Mouse (Mus musculus) heart, embryonic 10.5 days (tissue): ENCODE results near the gene Kmt5a. TPM values are rescaled to one million over a fixed set of nuclear protein-coding genes. Genes with fewer than 3 reads are reported as not detected.

Source experiments
- DNase-seq: peaks from one replicate; pipeline ENCODE4 v3.0.0-alpha.2; 2017; ENCODE audit warnings: low spot score
- H3K27ac ChIP-seq: fragments of 300-500 bp; sonication (generic); 2 replicates; pipeline ENCODE4 v1.5.1; 2016; ENCODE audit warnings: mild to moderate bottlenecking
- H3K27me3 ChIP-seq: fragments of 300-500 bp; sonication (generic); 2 replicates; pipeline ENCODE4 v1.6.1; 2016; ENCODE audit warnings: mild to moderate bottlenecking; ENCODE audit not compliant: poor library complexity, insufficient read depth, severe bottlenecking
- H3K36me3 ChIP-seq: fragments of 300-500 bp; sonication (generic); 2 replicates; pipeline ENCODE4 v1.6.1; 2016; ENCODE audit warnings: mild to moderate bottlenecking, moderate library complexity
- H3K4me1 ChIP-seq: fragments of 300-500 bp; sonication (generic); 2 replicates; pipeline ENCODE4 v1.6.1; 2016; ENCODE audit warnings: mild to moderate bottlenecking
- H3K4me3 ChIP-seq: fragments of 300-500 bp; sonication (generic); 2 replicates; pipeline ENCODE4 v1.5.1; 2016; ENCODE audit warnings: mild to moderate bottlenecking, moderate library complexity
- H3K9me3 ChIP-seq: fragments of 300-500 bp; sonication (generic); 2 replicates; pipeline ENCODE4 v1.6.1; 2016; ENCODE audit warnings: mild to moderate bottlenecking, moderate library complexity
- WGBS: fragments of 180-500 bp; shearing (Covaris S2); methylation state at CpG from one replicate; pipeline ENCODE4 v1.1.7; 2016; 5-methylcytosine and 5-hydroxymethylcytosine counted together
- polyA plus RNA-seq: library from polyadenylated mRNA; unstranded; fragments of >200 nt; fragmentation: Nextera tagmentation; extraction: Ambion mirVana; gene quantifications from 2 replicates; pipeline ENCODE4 v1.2.1, GENCODE M21; 2016

The Kmt5a gene
- polyA plus RNA-seq, 1 experiment from 2014 or later: 49.6 TPM

DNA sequence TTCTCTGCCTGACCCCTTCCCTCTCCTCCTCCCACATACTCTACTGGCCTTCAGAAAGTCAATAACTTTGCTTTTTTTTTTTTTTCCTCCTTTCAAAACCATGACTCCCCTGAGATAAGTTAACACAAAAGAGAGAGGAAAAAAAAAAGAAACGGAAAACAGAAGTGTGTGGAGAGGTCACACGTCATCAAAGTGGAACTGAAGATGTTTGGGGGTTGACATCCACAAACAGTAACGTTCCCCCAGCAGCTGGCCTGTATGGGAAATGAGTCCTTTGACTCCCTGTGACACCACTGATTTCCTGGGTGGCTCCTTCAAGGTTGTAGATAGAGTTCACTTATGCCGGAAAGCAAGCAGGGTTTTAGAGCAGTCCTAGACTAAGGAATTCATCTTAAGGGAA is 40.4 kb downstream of the Kmt5a start:
- Histone ChIP-seq H3K36me3 (no peaks in the 10 kb centered on the region), H3K4me3 (no peak overlapping the region), H3K9me3 (no peaks in the 10 kb centered on the region), H3K27ac (no peak overlapping the region), H3K27me3 (no peaks in the 10 kb centered on the region), H3K4me1 (peaks cover 32% of the 10 kb centered on the region)
- DNase-seq: no peak
- 55% methylated on average over 4 of the region's 4 CpGs for WGBS

- DNase-seq: no peak
- Histone ChIP-seq H3K36me3 (no peaks in the 10 kb centered on the region), H3K27me3 (no peaks in the 10 kb centered on the region), H3K9me3 (no peaks in the 10 kb centered on the region), H3K4me1 (peaks cover 24% of the 10 kb centered on the region), H3K4me3 (no peak overlapping the region), H3K27ac (no peak overlapping the region)
- 86% methylated on average over 4 of the region's 4 CpGs for WGBS
Observed at GRCm38 (mm10) chr5:124481714-124482113, 42.0 kb downstream of the Kmt5a start.

DNA sequence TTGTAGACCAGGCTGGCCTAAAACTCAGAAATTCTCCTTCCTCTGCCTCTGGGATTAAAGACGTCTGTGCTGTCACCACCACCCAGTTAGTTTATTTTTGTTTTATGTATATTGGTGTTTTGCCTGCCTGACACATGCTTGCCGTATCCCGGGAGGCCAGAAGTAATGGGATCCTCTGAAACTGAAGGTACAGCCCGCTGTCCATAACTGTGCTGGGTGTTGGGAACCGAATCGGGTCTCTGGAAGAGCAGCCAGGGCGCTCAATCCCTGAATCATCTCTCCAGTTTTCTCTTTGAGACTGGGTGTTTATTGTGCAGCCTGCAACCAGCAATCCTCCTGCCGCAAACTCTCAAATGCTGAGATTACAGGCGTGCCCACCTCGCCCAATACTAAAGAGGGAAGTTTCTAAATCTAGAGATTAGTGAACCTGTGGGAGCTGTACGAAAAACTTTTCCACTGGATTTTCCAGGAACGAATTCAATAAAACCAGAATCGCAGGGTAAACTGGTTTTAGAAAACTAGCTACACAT is 42.8 kb downstream of the Kmt5a start:
- H3K27ac ChIP-seq: peak overlapping the region; percentile 99
- no peaks in the 10 kb centered on the region for H3K27me3 ChIP-seq
- H3K4me1 ChIP-seq: peaks cover 24% of the 10 kb centered on the region
- H3K4me3 ChIP-seq: peak overlapping the region; percentile 78
- no peaks in the 10 kb centered on the region for H3K9me3 ChIP-seq
- 5% methylated on average over 13 of the region's 13 CpGs for WGBS
- peaks cover 5% of the 10 kb centered on the region; the same call in 1 of the 2 replicates for H3K36me3 ChIP-seq
- no peak for DNase-seq

GRCm38 (mm10) chr5:124482966-124483654 is 43.4 kb downstream of the Kmt5a start, which contains the start of gene Snrnp35:
TSS of gene Snrnp35 (plus strand) at chr5:124483134.
- H3K4me1 ChIP-seq: peaks cover 19% of the 10 kb centered on the region
- under 1% methylated on average over 47 of the region's 48 CpGs for WGBS
- H3K36me3 ChIP-seq: peaks cover 11% of the 10 kb centered on the region; the same call in 1 of the 2 replicates
- H3K9me3 ChIP-seq: no peaks in the 10 kb centered on the region
- DNase-seq: peak; percentile 96
- peak within 1 kb of the TSS; percentile 99 for H3K27ac ChIP-seq
- H3K27me3 ChIP-seq: no peaks in the 10 kb centered on the region
- peak within 1 kb of the TSS; percentile 78 for H3K4me3 ChIP-seq

- 7% methylated on average over 15 of the region's 15 CpGs for WGBS
- peaks cover 14% of the 10 kb centered on the region; the same call in 1 of the 2 replicates for H3K36me3 ChIP-seq
- no peaks in the 10 kb centered on the region for H3K9me3 ChIP-seq
- peak overlapping the region; percentile 99 for H3K27ac ChIP-seq
- no peak for DNase-seq
- peak overlapping the region; percentile 78 for H3K4me3 ChIP-seq
- H3K27me3 ChIP-seq: no peaks in the 10 kb centered on the region
- H3K4me1 ChIP-seq: peaks cover 15% of the 10 kb centered on the region
Observed at GRCm38 (mm10) chr5:124483655-124484396, 44.1 kb downstream of the Kmt5a start.

DNA sequence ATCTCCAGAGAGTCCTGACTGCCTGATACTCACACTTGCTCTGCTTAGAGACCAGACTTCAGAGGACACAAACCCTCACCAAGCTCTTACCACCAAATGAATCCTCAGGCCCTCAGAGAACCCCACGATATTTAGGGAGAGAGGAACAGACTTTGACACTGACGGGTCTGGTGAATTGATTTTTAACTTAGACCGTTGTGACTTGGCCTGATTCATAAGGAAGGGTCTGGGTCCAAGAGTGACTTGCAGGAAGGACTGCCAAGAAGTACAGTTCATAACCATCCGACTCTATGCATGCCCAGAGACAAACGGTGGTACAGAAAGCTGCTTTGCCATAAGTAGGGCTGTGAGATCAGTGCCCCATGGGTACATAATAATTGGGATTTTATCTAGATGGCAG is 45.9 kb downstream of the Kmt5a start:
- no peak for DNase-seq
- Histone ChIP-seq H3K27me3 (no peaks in the 10 kb centered on the region), H3K27ac (no peak overlapping the region), H3K4me3 (no peak overlapping the region), H3K9me3 (no peaks in the 10 kb centered on the region), H3K4me1 (peaks cover 12% of the 10 kb centered on the region), H3K36me3 (peaks cover 29% of the 10 kb centered on the region)
- WGBS: 93% methylated on average over 5 of the region's 5 CpGs

- no peaks in the 10 kb centered on the region for H3K9me3 ChIP-seq
- no peak overlapping the region for H3K4me3 ChIP-seq
- no peaks in the 10 kb centered on the region for H3K27me3 ChIP-seq
- no peak overlapping the region for H3K27ac ChIP-seq
- DNase-seq: no peak
- peaks cover 12% of the 10 kb centered on the region for H3K4me1 ChIP-seq
- WGBS: 86% methylated on average over 3 of the region's 3 CpGs
- H3K36me3 ChIP-seq: peaks cover 62% of the 10 kb centered on the region
Observed at GRCm38 (mm10) chr5:124488885-124489284, 49.2 kb downstream of the Kmt5a start.

GRCm38 (mm10) chr5:124491732-124492131 is 52.0 kb downstream of the Kmt5a start:
- no peak overlapping the region for H3K4me3 ChIP-seq
- no peaks in the 10 kb centered on the region for H3K27me3 ChIP-seq
- H3K36me3 ChIP-seq: peaks cover 87% of the 10 kb centered on the region
- no peak for DNase-seq
- H3K9me3 ChIP-seq: no peaks in the 10 kb centered on the region
- no peaks in the 10 kb centered on the region for H3K4me1 ChIP-seq
- WGBS: 90% methylated on average over 4 of the region's 4 CpGs
- no peak overlapping the region for H3K27ac ChIP-seq

DNA sequence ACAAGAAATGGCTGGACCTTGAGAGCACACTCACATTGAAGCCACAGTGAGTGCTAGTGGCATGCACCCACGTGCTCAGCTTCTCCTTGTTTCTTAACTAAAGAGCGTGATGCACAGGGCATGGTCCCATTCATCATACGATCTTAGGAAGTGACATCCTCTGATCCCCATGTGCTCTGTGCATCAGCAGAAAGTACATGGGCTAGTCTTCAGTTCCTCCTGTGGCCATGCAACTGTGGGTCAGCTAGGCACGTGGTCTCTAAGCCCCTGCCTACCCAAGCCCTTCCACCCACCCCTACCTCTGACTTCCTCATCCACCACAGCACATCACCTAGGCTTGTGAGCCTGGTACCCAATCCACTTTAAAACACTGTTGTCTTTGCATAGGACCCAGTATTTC is 52.9 kb downstream of the Kmt5a start:
- WGBS: 89% methylated on average over 4 of the region's 4 CpGs

GRCm38 (mm10) chr5:124493455-124493854 is 53.7 kb downstream of the Kmt5a start:
- H3K27ac ChIP-seq: no peak overlapping the region
- no peaks in the 10 kb centered on the region for H3K27me3 ChIP-seq
- H3K4me3 ChIP-seq: no peak overlapping the region
- H3K9me3 ChIP-seq: no peaks in the 10 kb centered on the region
- 84% methylated on average over 11 of the region's 11 CpGs for WGBS
- peaks cover 12% of the 10 kb centered on the region for H3K4me1 ChIP-seq
- no peak for DNase-seq
- peaks cover 85% of the 10 kb centered on the region for H3K36me3 ChIP-seq

More for the DNA sequence above, 52.9 kb downstream of the Kmt5a start:
- Histone ChIP-seq H3K4me3 (no peak overlapping the region), H3K4me1 (peaks cover 4% of the 10 kb centered on the region; the same call in 1 of the 2 replicates), H3K36me3 (peaks cover 84% of the 10 kb centered on the region), H3K27ac (no peak overlapping the region), H3K27me3 (no peaks in the 10 kb centered on the region), H3K9me3 (no peaks in the 10 kb centered on the region)
- DNase-seq: no peak

- peaks cover 21% of the 10 kb centered on the region for H3K4me1 ChIP-seq
- no peak for DNase-seq
- no peak overlapping the region for H3K4me3 ChIP-seq
- no peaks in the 10 kb centered on the region for H3K27me3 ChIP-seq
- H3K27ac ChIP-seq: no peak overlapping the region
- 77% methylated on average over 7 of the region's 7 CpGs for WGBS
- peaks cover 77% of the 10 kb centered on the region for H3K36me3 ChIP-seq
- no peaks in the 10 kb centered on the region for H3K9me3 ChIP-seq
Observed at GRCm38 (mm10) chr5:124495547-124495946, 55.8 kb downstream of the Kmt5a start.

DNA sequence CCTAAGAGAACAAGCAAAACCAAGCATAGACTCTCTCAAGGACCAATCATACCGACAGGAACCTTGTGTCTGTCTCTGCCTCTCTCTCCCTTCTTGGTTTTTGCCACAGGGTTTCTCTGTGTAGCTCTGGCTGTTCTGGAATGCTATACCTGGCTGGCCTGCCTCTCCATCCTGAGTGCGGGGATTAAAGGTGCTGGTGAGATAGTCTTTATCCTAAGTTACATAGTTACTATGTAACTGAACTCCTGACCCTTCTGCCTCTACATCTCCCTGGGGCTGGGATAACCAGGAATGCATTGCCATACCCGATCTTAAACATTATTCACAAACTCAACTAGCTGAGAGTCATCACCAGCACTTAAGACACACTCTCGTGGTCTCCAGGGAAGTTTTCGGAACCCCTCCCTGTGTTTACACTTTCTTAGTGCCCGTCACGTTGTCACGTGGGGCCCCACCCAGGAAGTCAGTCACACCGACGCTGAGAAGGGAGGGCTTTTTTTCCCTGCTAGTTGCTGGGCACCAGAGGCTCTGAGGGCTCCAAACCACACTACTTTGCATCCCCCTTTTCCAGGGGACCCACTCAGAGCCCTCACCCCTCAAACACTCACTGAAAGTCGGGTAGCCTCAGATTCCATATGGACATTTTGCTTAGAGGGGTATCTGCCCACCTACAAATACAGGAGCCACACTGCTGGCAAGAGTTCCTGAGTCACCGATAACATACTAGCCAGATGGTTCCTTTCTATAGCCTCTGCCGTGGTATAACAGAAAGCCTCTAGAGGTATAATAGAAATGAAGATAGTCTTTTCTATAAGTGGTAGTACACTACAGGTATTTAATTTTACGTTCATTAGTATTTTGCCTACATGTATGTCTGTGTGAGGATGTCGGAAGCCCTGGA is 57.1 kb downstream of the Kmt5a start:
- no peaks in the 10 kb centered on the region for H3K27me3 ChIP-seq
- 67% methylated on average over 15 of the region's 15 CpGs for WGBS
- H3K9me3 ChIP-seq: no peaks in the 10 kb centered on the region
- H3K4me1 ChIP-seq: peaks cover 21% of the 10 kb centered on the region
- H3K36me3 ChIP-seq: peaks cover 77% of the 10 kb centered on the region
- H3K4me3 ChIP-seq: no peak overlapping the region
- DNase-seq: no peak
- H3K27ac ChIP-seq: no peak overlapping the region
